Mouse (Mus musculus) E14TG2a.4 (cell line): ENCODE measurements at regions not wholly inside any gene's neighbourhood (a gene's known extent, or its start where the extent isn't known, plus 50 kb on each side); places are given as distances from the start of the nearest gene placed in this dataset.
"Not testable (repeated sequence)": the region's sequence is repeated elsewhere in the genome, so short reads cannot be mapped to it uniquely, and the experiment has no call there.

Experiments
- CTCF ChIP-seq: conservative IDR thresholded peaks from 2 replicates; pipeline ENCODE4 v1.5.1; 2014; ENCODE audit warnings: low read length
- POU5F1 ChIP-seq: IDR thresholded peaks from 2 replicates; pipeline ENCODE4 v1.6.1; 2014; ENCODE audit warnings: low read length, borderline replicate concordance

DNA sequence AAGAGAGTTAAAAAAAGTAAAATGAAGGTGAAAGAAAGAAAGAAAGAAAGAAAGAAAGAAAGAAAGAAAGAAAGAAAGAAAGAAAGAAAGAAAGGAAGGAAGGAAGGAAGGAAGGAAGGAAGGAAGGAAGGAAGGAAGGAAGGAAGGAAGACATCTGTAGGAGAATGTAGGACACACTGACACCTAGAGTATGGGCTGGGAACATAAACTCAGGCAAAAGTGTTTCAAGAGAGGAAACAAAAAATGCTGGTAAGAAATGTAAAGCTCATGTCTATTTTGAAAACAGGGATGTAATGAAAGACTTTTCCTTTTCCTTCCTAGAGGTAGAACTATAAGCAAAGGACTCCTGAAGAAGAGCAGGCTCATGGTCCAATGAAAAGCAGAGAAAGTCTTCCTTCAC, 237.2 kb upstream of the 4933412E24Rik start:
- TF ChIP-seq CTCF, POU5F1: not testable (repeated sequence)
